Mouse (Mus musculus) midbrain, embryonic 11.5 days (tissue): ENCODE results near the gene Inmt. TPM values are rescaled to one million over a fixed set of nuclear protein-coding genes. Genes with fewer than 3 reads are reported as not detected.

Experiments used
- ATAC-seq: fragments of 200-750 bp; cut with Nextera tagmentation; 2 replicates; pipeline ENCODE4 v1.8.0; 2017; ENCODE audit warnings: moderate TSS enrichment, moderate library complexity; ENCODE audit not compliant: low FRiP score
- DNase-seq: peaks from one replicate; pipeline ENCODE4 v3.0.0; 2015; ENCODE audit warnings: low spot score; ENCODE audit errors: missing footprints
- H3K27ac ChIP-seq: fragments of 300-500 bp; sonication (generic); 2 replicates; pipeline ENCODE4 v1.5.1; 2014; ENCODE audit warnings: low read depth, low read length
- H3K27me3 ChIP-seq: fragments of 300-500 bp; sonication (generic); 2 replicates; pipeline ENCODE4 v1.6.1; 2014; ENCODE audit warnings: mild to moderate bottlenecking, low read length, moderate library complexity, mixed read lengths; ENCODE audit not compliant: control insufficient read depth, insufficient read depth
- H3K36me3 ChIP-seq: fragments of 300-500 bp; sonication (generic); 2 replicates; pipeline ENCODE4 v1.6.1; 2014; ENCODE audit warnings: mild to moderate bottlenecking, low read length, moderate library complexity, mixed read lengths; ENCODE audit not compliant: control insufficient read depth, insufficient read depth
- H3K4me1 ChIP-seq: fragments of 300-500 bp; sonication (generic); 2 replicates; pipeline ENCODE4 v1.6.1; 2014; ENCODE audit warnings: low read length; ENCODE audit not compliant: control insufficient read depth, insufficient read depth
- H3K4me2 ChIP-seq: fragments of 300-500 bp; sonication (generic); 2 replicates; pipeline ENCODE4 v1.6.1; 2014; ENCODE audit warnings: mild to moderate bottlenecking, moderate library complexity
- H3K4me3 ChIP-seq: fragments of 300-500 bp; sonication (generic); 2 replicates; pipeline ENCODE4 v1.5.1; 2014; ENCODE audit warnings: low read depth, low read length
- H3K9ac ChIP-seq: fragments of 300-500 bp; sonication (generic); 2 replicates; pipeline ENCODE4 v1.6.1; 2014; ENCODE audit warnings: low read length
- H3K9me3 ChIP-seq: fragments of 300-500 bp; sonication (generic); 2 replicates; pipeline ENCODE4 v1.6.1; 2016; ENCODE audit warnings: low read length; ENCODE audit not compliant: control insufficient read depth
- WGBS: fragments of 180-500 bp; shearing (Covaris S2); extraction: QIAGEN DNeasy Blood & Tissue Kit; methylation state at CpG from one replicate; pipeline ENCODE4 v1.1.7; 2014; 5-methylcytosine and 5-hydroxymethylcytosine counted together
- polyA plus RNA-seq: library from polyadenylated mRNA; unstranded; fragments of >200 nt; fragmentation: Nextera tagmentation; extraction: Ambion mirVana; gene quantifications from 2 replicates; pipeline ENCODE4 v1.2.1, GENCODE M21; 2014

Inmt gene
- polyA plus RNA-seq, 1 experiment from 2014 or later = 0.16 TPM

GRCm38 (mm10) chr6:55175456-55175855 lies 613 bp upstream of the Inmt start:
- no peak overlapping the region for H3K4me3 ChIP-seq
- no peak for DNase-seq
- H3K27ac ChIP-seq = no peak overlapping the region
- H3K9ac ChIP-seq = no peak overlapping the region
- no peaks in the 10 kb centered on the region for H3K36me3 ChIP-seq
- ATAC-seq = no peak
- no peaks in the 10 kb centered on the region for H3K9me3 ChIP-seq
- H3K4me2 ChIP-seq = no peak overlapping the region
- H3K4me1 ChIP-seq = peaks cover 10% of the 10 kb centered on the region
- no peaks in the 10 kb centered on the region for H3K27me3 ChIP-seq
- WGBS = 56% methylated on average over 2 of the region's 2 CpGs

DNA sequence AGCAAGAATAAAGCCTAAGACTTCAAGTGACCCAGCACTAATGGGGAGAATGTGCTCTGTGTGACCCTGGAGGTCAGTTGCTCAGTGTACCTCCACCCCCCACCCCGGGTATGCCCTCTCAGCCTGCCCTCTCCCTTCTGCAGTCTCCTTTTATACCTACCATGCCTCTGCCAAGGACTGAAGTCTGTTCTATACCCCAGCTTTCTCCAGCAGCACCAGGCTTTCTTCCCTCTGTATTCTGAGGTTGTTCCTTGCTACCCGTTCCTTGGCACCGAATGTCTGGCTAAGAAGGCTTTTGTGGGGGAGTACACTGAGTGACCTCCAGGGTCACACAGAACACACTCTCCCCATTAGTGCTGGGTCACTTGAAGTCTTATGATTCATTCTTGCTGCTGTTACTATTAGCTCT lies 898 bp downstream of the Inmt start:
- 27% methylated on average over 3 of the region's 3 CpGs for WGBS
- DNase-seq (peak; percentile 79), ATAC-seq (no peak)
- Histone ChIP-seq H3K27me3 (no peaks in the 10 kb centered on the region), H3K27ac (no peak overlapping the region), H3K9ac (no peak overlapping the region), H3K9me3 (no peaks in the 10 kb centered on the region), H3K4me2 (no peak overlapping the region), H3K4me3 (no peak overlapping the region), H3K36me3 (no peaks in the 10 kb centered on the region), H3K4me1 (peaks cover 10% of the 10 kb centered on the region)

- H3K4me1 ChIP-seq = peaks cover 10% of the 10 kb centered on the region
- H3K9me3 ChIP-seq = no peaks in the 10 kb centered on the region
- no peak overlapping the region for H3K27ac ChIP-seq
- WGBS = 56% methylated on average over 10 of the region's 10 CpGs
- no peak overlapping the region for H3K9ac ChIP-seq
- no peaks in the 10 kb centered on the region for H3K27me3 ChIP-seq
- H3K36me3 ChIP-seq = no peaks in the 10 kb centered on the region
- no peak overlapping the region for H3K4me3 ChIP-seq
- no peak for DNase-seq
- ATAC-seq = no peak
- H3K4me2 ChIP-seq = no peak overlapping the region
Measured at GRCm38 (mm10) chr6:55173171-55173570, 1.7 kb downstream of the Inmt start.

DNA sequence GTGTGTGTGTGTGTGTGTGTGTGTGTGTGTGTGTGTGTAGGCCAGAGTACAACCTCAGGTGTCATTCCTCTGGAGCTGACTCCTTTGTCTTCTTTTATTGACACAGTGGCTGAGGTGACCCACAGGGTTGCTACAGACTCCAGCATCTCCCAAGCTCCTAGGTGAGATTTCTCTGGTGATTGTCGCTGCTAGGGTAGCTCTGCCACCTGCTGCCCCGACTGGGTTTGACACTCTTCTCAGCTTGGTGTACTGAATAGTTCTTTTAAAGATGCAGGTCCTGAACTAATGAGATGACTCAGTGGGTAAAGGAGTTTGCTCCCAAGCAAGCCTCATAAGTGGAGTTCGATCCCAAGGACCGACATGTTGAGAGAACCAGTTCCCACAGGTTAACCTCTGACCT lies 3.2 kb downstream of the Inmt start:
- ATAC-seq = no peak
- H3K27me3 ChIP-seq = no peaks in the 10 kb centered on the region
- no peak overlapping the region for H3K4me2 ChIP-seq
- H3K27ac ChIP-seq = no peak overlapping the region
- DNase-seq = no peak
- H3K36me3 ChIP-seq = no peaks in the 10 kb centered on the region
- no peaks in the 10 kb centered on the region for H3K9me3 ChIP-seq
- 58% methylated on average over 4 of the region's 4 CpGs for WGBS
- no peak overlapping the region for H3K4me3 ChIP-seq
- H3K9ac ChIP-seq = no peak overlapping the region
- H3K4me1 ChIP-seq = peaks cover 10% of the 10 kb centered on the region

GRCm38 (mm10) chr6:55169818-55170217 lies 5.0 kb downstream of the Inmt start:
- Histone ChIP-seq H3K36me3 (no peaks in the 10 kb centered on the region), H3K27ac (no peak overlapping the region), H3K9me3 (no peaks in the 10 kb centered on the region), H3K4me2 (no peak overlapping the region), H3K4me1 (peaks cover 10% of the 10 kb centered on the region), H3K9ac (no peak overlapping the region), H3K4me3 (no peak overlapping the region), H3K27me3 (no peaks in the 10 kb centered on the region)
- DNase-seq (no peak), ATAC-seq (no peak)
- 65% methylated on average over 5 of the region's 5 CpGs for WGBS

DNA sequence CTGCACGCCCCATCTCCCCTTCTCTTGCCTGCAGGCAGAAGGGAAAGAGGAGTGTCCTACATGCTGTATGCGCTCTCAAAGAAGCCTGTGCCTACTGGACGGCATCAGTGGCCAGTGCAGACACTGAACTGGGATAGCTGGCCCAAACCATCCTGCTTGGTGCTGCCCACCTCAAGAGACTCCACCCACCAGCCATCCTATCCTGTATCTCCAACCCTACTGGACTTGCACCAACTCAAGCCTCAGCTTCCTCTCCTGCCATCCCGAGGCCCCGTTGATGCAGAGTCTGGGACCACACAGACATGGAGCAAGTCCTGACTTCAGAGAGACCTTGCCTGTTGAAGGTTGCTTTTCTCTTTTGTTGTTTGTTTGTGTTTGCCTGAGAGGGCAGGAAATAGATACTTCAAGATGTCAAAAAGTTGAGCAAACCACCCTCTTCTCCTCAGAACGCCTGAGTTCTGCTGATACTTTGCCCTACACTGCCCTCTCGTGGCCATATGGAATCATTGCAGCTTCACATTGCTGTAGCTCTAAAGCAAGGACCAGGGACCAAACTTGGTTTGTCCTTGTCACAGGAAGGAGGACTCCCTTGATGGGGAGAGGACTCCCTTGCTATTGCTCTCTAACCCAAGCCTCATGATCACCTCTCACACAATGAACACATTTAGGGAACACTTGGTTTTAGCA lies 7.9 kb downstream of the Inmt start:
- Histone ChIP-seq H3K27me3 (no peaks in the 10 kb centered on the region), H3K4me1 (no peaks in the 10 kb centered on the region), H3K4me2 (no peak overlapping the region), H3K9ac (no peak overlapping the region), H3K36me3 (no peaks in the 10 kb centered on the region), H3K9me3 (no peaks in the 10 kb centered on the region), H3K27ac (no peak overlapping the region), H3K4me3 (no peak overlapping the region)
- DNase-seq (peak; percentile 93), ATAC-seq (peak; percentile 54)
- 58% methylated on average over 7 of the region's 7 CpGs for WGBS

GRCm38 (mm10) chr6:55163046-55163584 lies 11.7 kb downstream of the Inmt start:
- Histone ChIP-seq H3K4me3 (no peak overlapping the region), H3K27ac (no peak overlapping the region), H3K36me3 (no peaks in the 10 kb centered on the region), H3K4me2 (no peak overlapping the region), H3K4me1 (no peaks in the 10 kb centered on the region), H3K27me3 (no peaks in the 10 kb centered on the region), H3K9ac (no peak overlapping the region), H3K9me3 (no peaks in the 10 kb centered on the region)
- WGBS = 81% methylated on average over 8 of the region's 8 CpGs
- ATAC-seq (no peak), DNase-seq (no peak)

GRCm38 (mm10) chr6:55161311-55161761 lies 13.5 kb downstream of the Inmt start:
- Histone ChIP-seq H3K9ac (no peak overlapping the region), H3K4me1 (no peaks in the 10 kb centered on the region), H3K27me3 (no peaks in the 10 kb centered on the region), H3K9me3 (no peaks in the 10 kb centered on the region), H3K27ac (no peak overlapping the region), H3K4me2 (no peak overlapping the region), H3K36me3 (no peaks in the 10 kb centered on the region), H3K4me3 (no peak overlapping the region)
- DNase-seq (no peak), ATAC-seq (no peak)
- 87% methylated on average over 5 of the region's 5 CpGs for WGBS

GRCm38 (mm10) chr6:55159256-55159655 lies 15.6 kb downstream of the Inmt start:
- DNase-seq = no peak

More at GRCm38 (mm10) chr6:55159256-55159655, 15.6 kb downstream of the Inmt start:
- no peak for ATAC-seq
- H3K4me2 ChIP-seq = no peak overlapping the region
- H3K4me1 ChIP-seq = no peaks in the 10 kb centered on the region
- H3K9ac ChIP-seq = no peak overlapping the region
- no peaks in the 10 kb centered on the region for H3K9me3 ChIP-seq
- WGBS = 45% methylated on average over 1 of the region's 1 CpGs
- no peaks in the 10 kb centered on the region for H3K27me3 ChIP-seq
- no peaks in the 10 kb centered on the region for H3K36me3 ChIP-seq
- no peak overlapping the region for H3K4me3 ChIP-seq
- no peak overlapping the region for H3K27ac ChIP-seq
